Mouse (Mus musculus): ENCODE measurements around the gene Tusc1.

The Tusc1 gene

DNA sequence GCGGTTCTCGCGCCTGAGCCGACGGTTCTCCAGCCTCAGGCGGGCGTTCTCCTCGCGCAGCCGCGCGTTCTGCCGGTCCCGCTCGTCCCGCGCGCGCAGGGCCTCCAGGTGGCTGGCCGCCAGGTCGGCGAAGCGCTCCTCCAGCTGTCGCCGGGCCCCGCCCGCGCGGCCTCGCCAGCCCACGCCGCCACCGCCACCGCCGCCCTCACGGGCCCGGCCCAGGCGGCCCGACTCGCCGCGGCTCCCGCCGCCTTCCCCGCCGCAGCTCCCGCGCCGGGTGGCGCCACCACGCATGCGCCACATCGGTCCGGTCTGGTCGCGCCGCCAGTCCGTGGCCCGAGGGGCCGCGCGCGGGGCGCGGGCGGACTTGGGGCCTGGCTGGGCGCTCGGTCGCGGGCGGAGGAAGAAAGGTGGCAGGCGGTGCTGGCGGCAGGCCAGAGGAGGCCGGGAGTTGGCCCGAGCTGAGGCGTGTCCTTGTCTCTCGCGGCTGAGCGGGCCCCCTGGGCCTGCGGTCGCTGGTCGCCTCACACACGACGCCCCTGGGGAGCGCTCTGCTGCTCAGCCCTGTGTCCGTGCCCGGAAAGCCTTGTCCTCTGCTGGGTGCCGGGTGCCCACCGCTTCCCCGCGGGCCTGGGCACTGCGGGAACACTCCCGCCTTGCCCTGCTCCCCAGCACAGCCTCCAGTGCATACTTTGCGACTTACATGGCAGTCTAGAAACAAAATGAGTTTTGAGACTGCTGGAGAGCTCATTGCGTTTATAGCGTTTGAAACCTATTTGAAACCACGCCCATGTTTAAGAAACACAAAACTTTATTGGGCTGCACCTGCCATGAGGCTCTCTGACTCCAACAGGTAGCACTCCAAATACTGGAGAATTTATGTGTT, at the start of gene Tusc1:
Gene Tusc1, minus strand, starts transcription at position 394 of the 886 bp plus-strand sequence.
- peak; percentile 81 for DNase-seq (ENCODE audit: low read depth, low spot score)

DNA sequence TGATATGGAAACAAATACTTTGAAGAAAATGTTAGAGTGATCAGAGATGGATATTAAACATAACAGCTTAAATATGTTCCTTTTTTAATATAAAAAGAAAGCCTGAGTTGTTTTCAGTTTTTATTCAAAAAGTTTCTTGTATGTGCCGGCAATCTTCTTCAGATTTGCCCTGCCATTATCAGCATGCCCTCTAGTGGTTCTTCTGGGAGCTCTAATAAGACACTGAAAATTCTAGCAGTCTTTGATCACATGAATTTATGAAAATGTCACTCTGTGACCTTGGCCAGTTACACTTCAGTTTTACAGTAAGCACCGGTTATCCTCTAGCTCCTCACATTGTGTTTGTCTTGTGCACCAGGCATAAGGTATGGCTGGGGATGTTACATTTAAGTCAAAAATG, 17.6 kb upstream of the Tusc1 start:
- DNase-seq (ENCODE audit: low read depth, low spot score), result no peak

DNA sequence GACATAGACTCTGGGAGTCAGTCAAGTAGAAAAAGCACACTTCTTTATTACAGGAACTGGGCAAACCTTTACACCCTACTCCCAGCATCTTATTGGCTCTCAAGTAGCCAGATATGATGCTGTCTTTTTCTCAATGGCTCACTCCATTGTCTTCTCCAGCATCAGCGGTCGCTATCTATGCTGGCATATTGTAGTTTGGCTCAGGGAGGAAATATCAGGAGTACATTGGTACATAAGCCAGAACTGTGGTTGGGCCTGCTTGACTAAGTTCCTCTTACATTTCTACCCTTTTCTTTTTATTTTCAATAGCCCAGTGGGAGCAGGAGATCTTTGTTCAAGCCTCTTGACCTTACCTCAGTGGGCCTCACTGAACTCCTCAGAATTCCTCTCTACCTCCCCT, 9.0 kb upstream of the Tusc1 start:
- DNase-seq (ENCODE audit: low read depth, low spot score), result no peak

DNA sequence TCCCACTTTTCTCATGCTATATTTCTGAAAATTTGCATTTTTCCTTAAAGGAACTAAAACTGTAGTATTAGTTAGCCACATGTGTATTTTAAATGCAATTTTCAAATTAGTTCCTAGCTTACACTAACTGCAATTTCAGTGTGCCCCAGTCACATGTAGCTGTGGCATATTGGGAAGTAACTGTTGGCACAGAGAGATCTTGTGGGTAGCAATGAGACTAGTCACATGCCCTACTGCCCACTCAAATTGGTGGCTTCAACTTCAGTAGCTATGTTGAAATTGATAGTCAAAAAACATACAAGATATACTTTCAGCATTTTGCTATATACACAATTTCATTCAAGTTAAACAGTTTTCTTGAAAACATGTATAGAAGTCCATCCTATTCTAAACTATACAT, 6.3 kb upstream of the Tusc1 start:
- DNase-seq (ENCODE audit: low read depth, low spot score), result no peak

DNA sequence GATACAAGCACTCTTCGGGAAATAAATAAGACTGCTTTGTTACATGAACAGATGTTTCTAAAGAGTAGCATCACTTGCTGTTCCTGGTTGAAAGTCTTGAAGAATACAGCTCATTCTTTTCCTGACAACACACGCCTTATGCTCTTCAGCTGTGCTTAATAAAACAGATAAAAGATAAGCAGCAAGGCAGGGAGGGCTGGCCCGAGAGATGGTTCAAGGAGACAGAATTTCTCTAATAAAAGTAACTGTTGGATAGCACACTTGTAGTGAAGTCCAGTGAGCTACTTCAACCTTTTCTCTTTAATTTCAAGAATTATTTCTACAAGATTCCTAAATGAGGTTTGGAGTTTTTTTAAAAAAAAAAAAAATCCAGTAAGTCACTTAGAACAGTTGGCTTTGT, 2.7 kb upstream of the Tusc1 start:
- DNase-seq (ENCODE audit: low read depth, low spot score), result no peak

GRCm38 (mm10) chr4:93334636-93335117, 634 bp downstream of the Tusc1 start:
- peak; percentile 80 for DNase-seq (ENCODE audit: low read depth, low spot score)

DNA sequence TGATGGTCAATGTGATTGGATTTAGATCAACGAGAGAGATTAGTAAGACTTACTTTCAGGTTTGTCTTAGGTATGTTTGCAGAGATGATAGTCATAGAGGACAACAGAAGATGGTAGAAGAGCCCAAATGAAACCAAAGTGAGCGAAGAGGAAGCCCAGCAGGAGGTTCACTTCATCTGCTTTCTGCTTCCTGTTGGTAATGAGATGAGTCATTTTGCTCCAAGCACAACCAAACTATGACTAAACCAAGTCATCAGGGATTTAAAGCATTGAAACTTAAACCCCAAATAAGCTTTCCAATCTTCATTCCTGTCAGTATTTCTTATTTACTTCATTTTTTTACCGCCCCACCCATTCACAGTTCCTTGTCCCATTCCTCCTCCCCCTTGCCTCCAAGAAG, 27.8 kb downstream of the Tusc1 start:
- DNase-seq (ENCODE audit: low read depth, low spot score), result no peak

DNA sequence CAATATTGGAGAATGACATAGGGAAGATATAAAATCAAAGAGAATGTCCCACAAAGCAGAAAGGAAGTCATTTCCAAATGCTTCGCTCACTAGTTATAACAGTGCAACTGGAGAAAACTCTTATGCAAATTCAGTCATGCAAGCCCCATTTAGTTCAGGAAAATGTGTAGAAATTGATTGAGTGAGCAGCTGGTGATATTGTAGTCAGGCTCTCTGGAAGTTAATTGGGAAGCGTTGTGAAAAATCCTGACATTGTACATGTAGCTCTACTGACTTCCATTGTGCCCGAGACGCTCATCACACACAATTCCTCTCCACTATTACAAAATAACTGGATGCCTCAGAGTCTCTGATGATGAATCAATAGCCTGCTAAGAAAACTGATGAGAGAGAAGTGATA, 49.2 kb downstream of the Tusc1 start:
- DNase-seq (ENCODE audit: low read depth, low spot score), result no peak

Data from mesoderm, embryonic 11.5 days (tissue).